Mouse (Mus musculus) forebrain, embryonic 13.5 days (tissue): Measurements from ENCODE around the gene Nsun3. TPM values are rescaled to one million over a fixed set of nuclear protein-coding genes. Genes with fewer than 3 reads are reported as not detected.

Experiments
- ATAC-seq: fragments of 200-750 bp; cut with Nextera tagmentation; 2 replicates; pipeline ENCODE4 v1.8.0; 2017
- H3K27ac ChIP-seq: fragments of 300-500 bp; sonication (generic); 2 replicates; pipeline ENCODE4 v1.5.1; 2015; ENCODE audit warnings: inconsistent platforms, mild to moderate bottlenecking, moderate library complexity
- H3K27me3 ChIP-seq: fragments of 300-500 bp; sonication (generic); 2 replicates; pipeline ENCODE4 v1.6.1; 2015; ENCODE audit warnings: mild to moderate bottlenecking, inconsistent platforms
- H3K36me3 ChIP-seq: fragments of 300-500 bp; sonication (generic); 2 replicates; pipeline ENCODE4 v1.6.1; 2015; ENCODE audit warnings: mild to moderate bottlenecking, inconsistent platforms; ENCODE audit not compliant: poor library complexity, severe bottlenecking
- H3K4me1 ChIP-seq: fragments of 300-500 bp; sonication (generic); 2 replicates; pipeline ENCODE4 v1.6.1; 2015; ENCODE audit warnings: inconsistent platforms
- H3K4me2 ChIP-seq: fragments of 300-500 bp; sonication (generic); 2 replicates; pipeline ENCODE4 v1.6.1; 2015; ENCODE audit warnings: inconsistent platforms, mild to moderate bottlenecking, moderate library complexity
- H3K4me3 ChIP-seq: fragments of 300-500 bp; sonication (generic); 2 replicates; pipeline ENCODE4 v1.5.1; 2015; ENCODE audit warnings: mild to moderate bottlenecking, inconsistent platforms
- H3K9ac ChIP-seq: fragments of 300-500 bp; sonication (generic); 2 replicates; pipeline ENCODE4 v1.6.1; 2015; ENCODE audit warnings: mild to moderate bottlenecking, inconsistent platforms
- H3K9me3 ChIP-seq: fragments of 300-500 bp; sonication (generic); replicated peaks from 2 replicates; pipeline ENCODE4 v1.6.1; 2016; ENCODE audit warnings: inconsistent platforms
- whole genome bisulfite sequencing: fragments of 180-500 bp; shearing (Covaris S2); methylation state at CpG from one replicate; pipeline ENCODE4 v1.1.7; 2015; 5-methylcytosine and 5-hydroxymethylcytosine counted together
- polyA plus RNA-seq: library from polyadenylated mRNA; unstranded; fragments of >200 nt; fragmentation: Nextera tagmentation; extraction: Ambion mirVana; gene quantifications from 2 replicates; pipeline ENCODE4 v1.2.1, GENCODE M21; 2015

The Nsun3 gene
- polyA plus RNA-seq, 1 experiment from 2014 or later: 10.4 TPM

DNA sequence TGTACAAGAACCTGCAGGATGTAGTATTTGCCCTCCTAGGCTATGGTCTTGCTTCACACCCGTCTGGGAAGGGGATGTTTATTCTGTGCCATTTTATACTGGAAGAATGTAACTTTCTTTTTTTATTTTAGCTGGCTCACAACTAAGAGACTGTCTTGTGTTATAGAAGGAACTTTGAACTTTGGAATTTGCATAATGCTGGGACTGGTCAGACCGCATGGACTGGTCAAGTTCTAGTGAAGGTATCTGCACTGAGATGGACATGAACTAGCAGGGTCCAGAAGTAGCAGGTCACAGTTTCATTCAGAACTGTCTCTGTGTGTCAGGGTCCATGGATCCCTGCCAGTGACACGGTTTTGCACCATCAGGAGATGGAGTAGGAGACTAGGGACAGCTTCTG is 13.2 kb upstream of the Nsun3 start:
- H3K4me3 ChIP-seq: no peak overlapping the region
- WGBS: 89% methylated on average over 3 of the region's 3 CpGs
- H3K9ac ChIP-seq: no peak overlapping the region

DNA sequence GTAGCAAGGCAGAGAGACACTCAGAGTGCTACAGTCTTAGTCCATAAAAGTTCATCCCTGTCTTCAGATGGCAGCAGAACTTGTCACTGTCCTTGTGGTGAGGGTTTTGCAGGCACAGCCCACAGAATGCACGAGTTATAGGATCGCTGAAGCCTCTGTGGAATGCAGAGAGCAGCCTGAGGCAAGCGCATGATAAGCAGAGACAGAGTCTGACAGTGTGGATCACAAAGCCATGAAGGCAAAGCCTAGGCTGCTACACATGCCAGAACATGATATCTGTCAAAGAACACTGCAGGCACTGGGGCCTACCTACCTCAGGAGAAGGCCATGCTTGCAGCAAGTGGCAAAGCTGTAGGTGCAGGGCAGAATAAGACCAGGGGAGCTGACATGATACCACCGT is 12.8 kb upstream of the Nsun3 start:
- no peaks in the 10 kb centered on the region for H3K4me1 ChIP-seq
- H3K4me3 ChIP-seq: no peak overlapping the region
- H3K4me2 ChIP-seq: no peak overlapping the region
- H3K9me3 ChIP-seq: no peaks in the 10 kb centered on the region
- no peak for ATAC-seq
- no peak overlapping the region for H3K9ac ChIP-seq
- H3K27ac ChIP-seq: no peak overlapping the region
- no peaks in the 10 kb centered on the region for H3K27me3 ChIP-seq
- 94% methylated on average over 4 of the region's 4 CpGs for WGBS
- peaks cover 24% of the 10 kb centered on the region for H3K36me3 ChIP-seq

More for the DNA sequence above, 13.2 kb upstream of the Nsun3 start:
- Histone ChIP-seq H3K36me3 (peaks cover 28% of the 10 kb centered on the region), H3K27me3 (no peaks in the 10 kb centered on the region), H3K9me3 (no peaks in the 10 kb centered on the region), H3K4me1 (no peaks in the 10 kb centered on the region), H3K4me2 (no peak overlapping the region), H3K27ac (no peak overlapping the region)
- ATAC-seq: no peak

DNA sequence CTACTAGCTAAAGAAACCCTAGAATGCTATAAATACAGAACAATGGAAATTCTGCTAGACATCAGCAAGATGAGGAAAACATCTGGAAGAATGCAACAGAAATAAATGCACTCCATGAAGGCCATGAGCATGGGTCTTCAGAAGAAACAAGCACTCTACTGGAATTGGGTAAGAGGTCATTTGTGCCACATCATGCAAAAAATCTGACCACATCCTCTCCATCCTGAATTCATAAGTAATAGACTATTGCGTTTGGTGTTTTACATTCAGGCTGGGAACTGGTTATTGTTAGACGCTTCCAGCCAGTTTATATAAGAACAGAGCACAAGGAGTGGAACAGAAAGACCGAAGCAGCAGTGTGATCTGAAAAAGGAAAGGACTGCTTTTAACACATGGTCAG is 12.2 kb upstream of the Nsun3 start:
- 89% methylated on average over 3 of the region's 3 CpGs for whole genome bisulfite sequencing
- H3K9ac ChIP-seq: no peak overlapping the region
- no peak overlapping the region for H3K4me3 ChIP-seq
- H3K27ac ChIP-seq: no peak overlapping the region
- no peak overlapping the region for H3K4me2 ChIP-seq
- peaks cover 19% of the 10 kb centered on the region for H3K36me3 ChIP-seq
- H3K9me3 ChIP-seq: no peaks in the 10 kb centered on the region
- no peaks in the 10 kb centered on the region for H3K4me1 ChIP-seq
- no peaks in the 10 kb centered on the region for H3K27me3 ChIP-seq
- no peak for ATAC-seq

DNA sequence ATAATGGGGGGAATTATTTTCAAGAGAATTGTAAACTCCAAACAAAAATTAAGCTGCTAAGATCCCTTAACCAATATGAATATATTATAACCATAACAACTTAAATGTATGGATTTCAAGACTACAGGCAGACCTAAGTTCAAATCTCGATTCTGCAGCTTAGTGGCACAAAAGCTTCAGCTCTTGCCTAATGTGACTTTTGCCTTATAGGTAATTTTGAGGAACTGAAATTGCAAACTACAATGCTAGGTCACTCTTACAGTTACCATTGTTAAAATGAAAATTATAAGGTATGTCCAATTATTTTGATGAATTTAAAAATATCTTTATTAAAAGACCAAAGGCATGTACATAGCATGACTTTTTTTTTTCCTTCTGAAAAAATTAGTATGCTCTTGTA is 10.0 kb upstream of the Nsun3 start:
- Histone ChIP-seq H3K9ac (no peak overlapping the region), H3K4me3 (no peak overlapping the region), H3K36me3 (peaks cover 12% of the 10 kb centered on the region), H3K27ac (no peak overlapping the region), H3K27me3 (no peaks in the 10 kb centered on the region), H3K4me2 (no peak overlapping the region), H3K9me3 (no peaks in the 10 kb centered on the region), H3K4me1 (no peaks in the 10 kb centered on the region)
- 89% methylated on average over 1 of the region's 1 CpGs for WGBS
- ATAC-seq: no peak

DNA sequence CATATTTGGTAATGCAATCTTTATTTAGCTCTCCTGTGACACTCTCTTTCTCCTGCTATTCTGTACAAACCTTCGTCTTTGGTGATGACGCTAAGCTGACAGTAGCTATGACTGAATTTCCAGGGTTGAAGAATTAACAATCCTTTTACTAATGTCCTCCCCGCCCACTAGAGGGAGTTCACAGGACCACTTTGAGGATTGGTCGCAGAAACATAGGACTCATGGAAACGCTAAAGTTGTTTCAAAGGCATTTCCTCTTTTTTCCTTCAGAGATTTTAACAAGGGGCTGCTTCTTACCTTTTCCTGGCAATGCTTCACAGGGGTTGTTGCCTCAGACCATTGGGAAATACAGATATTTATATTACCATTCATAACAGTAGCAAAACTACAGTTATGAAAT is 4.4 kb downstream of the Nsun3 start:
- H3K4me1 ChIP-seq: peaks cover 26% of the 10 kb centered on the region
- H3K4me3 ChIP-seq: no peak overlapping the region
- no peak for ATAC-seq
- WGBS: 66% methylated on average over 5 of the region's 5 CpGs
- no peak overlapping the region for H3K4me2 ChIP-seq
- H3K27ac ChIP-seq: no peak overlapping the region
- no peaks in the 10 kb centered on the region for H3K9me3 ChIP-seq
- no peak overlapping the region for H3K9ac ChIP-seq
- no peaks in the 10 kb centered on the region for H3K36me3 ChIP-seq
- H3K27me3 ChIP-seq: no peaks in the 10 kb centered on the region

DNA sequence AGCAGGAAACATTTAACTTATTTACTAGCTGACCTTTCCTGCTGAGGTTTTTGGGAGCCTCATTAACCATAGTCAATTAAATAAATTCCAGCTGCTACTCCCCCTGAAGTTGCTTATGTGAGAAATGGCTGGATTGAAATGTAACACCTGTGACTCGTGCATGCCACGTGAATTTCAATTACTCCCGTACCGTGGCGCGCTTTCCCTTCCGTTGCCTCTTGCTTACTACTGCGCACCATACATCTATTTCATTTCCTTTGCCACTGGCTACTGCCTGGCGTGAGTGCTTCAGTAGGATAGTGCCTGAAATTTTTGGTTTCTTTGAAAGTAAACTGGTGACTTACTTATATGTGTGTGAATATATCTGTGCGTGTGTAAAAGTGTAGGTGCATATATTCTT is 8.3 kb downstream of the Nsun3 start:
- 75% methylated on average over 10 of the region's 10 CpGs for WGBS
- no peak for ATAC-seq
- no peaks in the 10 kb centered on the region for H3K4me1 ChIP-seq
- no peak overlapping the region for H3K9ac ChIP-seq
- H3K9me3 ChIP-seq: no peaks in the 10 kb centered on the region
- H3K4me3 ChIP-seq: no peak overlapping the region
- H3K27me3 ChIP-seq: no peaks in the 10 kb centered on the region
- no peak overlapping the region for H3K4me2 ChIP-seq
- 0 out of 2 replicates have a peak, but pooled peaks cover 7% of the 10 kb centered on the region for H3K36me3 ChIP-seq
- no peak overlapping the region for H3K27ac ChIP-seq

DNA sequence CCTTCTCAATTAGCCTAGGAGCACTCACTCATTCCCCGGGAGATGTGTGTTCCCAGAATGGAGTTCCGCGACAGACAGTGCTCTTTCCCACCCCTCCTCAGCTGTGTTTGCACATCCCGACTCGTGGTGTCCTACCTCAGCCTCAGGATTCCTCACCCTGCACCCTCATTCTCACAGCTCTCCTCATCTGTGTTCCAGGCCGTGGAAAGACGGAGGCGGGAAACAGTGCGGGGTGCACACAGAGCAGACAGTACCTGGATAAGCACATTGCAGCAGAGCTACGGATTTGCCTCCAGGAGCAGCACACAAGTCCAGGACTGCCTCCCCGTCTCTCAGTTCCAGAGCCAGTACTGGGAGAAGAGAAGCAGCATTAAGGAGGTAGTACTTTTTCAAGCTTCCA is 10.6 kb downstream of the Nsun3 start:
- H3K36me3 ChIP-seq: 0 out of 2 replicates have a peak, but pooled peaks cover 7% of the 10 kb centered on the region
- no peak for ATAC-seq
- no peaks in the 10 kb centered on the region for H3K4me1 ChIP-seq
- no peaks in the 10 kb centered on the region for H3K9me3 ChIP-seq
- H3K27ac ChIP-seq: no peak overlapping the region
- H3K9ac ChIP-seq: no peak overlapping the region
- no peaks in the 10 kb centered on the region for H3K27me3 ChIP-seq
- WGBS: 86% methylated on average over 11 of the region's 11 CpGs
- no peak overlapping the region for H3K4me2 ChIP-seq
- no peak overlapping the region for H3K4me3 ChIP-seq

DNA sequence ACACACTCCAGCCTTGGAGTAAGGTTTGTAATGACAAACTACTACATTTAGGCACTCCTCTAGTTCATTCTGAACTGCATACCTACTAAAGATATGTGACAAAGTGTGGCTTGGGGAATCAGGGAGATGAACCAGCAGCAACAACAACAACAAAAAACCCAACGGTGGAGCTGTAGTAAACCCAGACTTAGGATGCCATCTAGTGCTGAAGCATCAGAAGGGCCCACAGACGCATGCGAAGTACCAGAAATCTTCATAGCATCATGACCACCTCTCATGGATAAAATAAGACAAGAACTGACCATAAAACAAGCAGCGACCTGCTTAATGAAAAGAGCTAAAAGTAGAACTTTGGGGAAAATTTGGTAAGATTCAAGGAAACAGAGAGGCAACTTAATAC is 13.2 kb downstream of the Nsun3 start:
- Histone ChIP-seq H3K36me3 (peaks cover 10% of the 10 kb centered on the region; the same call in 1 of the 2 replicates), H3K4me3 (no peak overlapping the region), H3K4me2 (no peak overlapping the region), H3K27ac (no peak overlapping the region), H3K9ac (no peak overlapping the region), H3K27me3 (no peaks in the 10 kb centered on the region), H3K9me3 (no peaks in the 10 kb centered on the region), H3K4me1 (no peaks in the 10 kb centered on the region)
- ATAC-seq: no peak
- 79% methylated on average over 4 of the region's 4 CpGs for WGBS

DNA sequence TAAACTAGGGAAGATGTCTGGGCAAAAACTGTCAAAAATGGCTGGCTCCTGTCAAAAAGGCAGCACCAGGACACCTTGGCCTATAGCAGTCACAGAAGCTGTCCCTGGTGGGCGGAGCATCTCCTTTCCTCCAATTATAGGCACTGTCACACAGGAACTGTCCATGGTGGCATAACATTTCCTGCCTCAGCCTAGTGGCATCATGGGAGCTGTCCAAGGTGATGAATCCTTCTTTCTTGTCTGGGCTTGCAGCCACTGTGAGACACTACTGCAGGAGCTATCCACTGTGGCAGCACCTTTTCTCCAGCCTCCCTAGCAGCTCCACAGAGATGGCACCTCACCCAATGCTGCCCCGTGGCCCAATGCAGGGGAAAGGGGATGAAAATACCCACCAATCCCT is 28.3 kb downstream of the Nsun3 start:
- H3K4me3 ChIP-seq: no peak overlapping the region
- WGBS: 97% methylated on average over 2 of the region's 2 CpGs
- no peak for ATAC-seq

DNA sequence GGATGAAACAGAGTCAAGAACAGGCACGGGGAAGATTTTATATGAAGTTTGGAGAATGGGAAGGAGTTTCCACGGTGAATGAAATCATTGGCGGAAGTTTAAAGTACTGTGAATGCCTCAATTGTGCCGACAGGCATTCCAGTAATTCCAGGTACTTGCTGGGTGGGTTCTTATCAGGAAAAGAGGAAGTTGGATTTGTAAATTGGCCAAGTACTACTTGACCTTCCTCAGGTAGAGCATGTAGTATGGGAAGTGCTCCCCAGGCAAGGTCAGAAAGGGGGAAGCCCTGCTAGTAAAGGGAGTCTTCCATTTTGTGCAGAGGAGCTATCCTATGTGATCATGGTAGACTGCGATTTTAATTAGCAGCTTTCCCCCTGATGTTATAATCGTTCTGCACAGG is 31.3 kb downstream of the Nsun3 start:
- H3K9ac ChIP-seq: no peak overlapping the region
- 91% methylated on average over 6 of the region's 6 CpGs for WGBS
- no peaks in the 10 kb centered on the region for H3K4me1 ChIP-seq
- H3K4me3 ChIP-seq: no peak overlapping the region
- H3K36me3 ChIP-seq: 0 out of 2 replicates have a peak, but pooled peaks cover 4% of the 10 kb centered on the region
- H3K9me3 ChIP-seq: no peaks in the 10 kb centered on the region
- no peaks in the 10 kb centered on the region for H3K27me3 ChIP-seq
- ATAC-seq: no peak
- no peak overlapping the region for H3K4me2 ChIP-seq
- H3K27ac ChIP-seq: no peak overlapping the region

More for the DNA sequence above, 28.3 kb downstream of the Nsun3 start:
- Histone ChIP-seq H3K4me1 (no peaks in the 10 kb centered on the region), H3K27ac (no peak overlapping the region), H3K9me3 (no peaks in the 10 kb centered on the region), H3K27me3 (no peaks in the 10 kb centered on the region), H3K36me3 (0 out of 2 replicates have a peak, but pooled peaks cover 4% of the 10 kb centered on the region), H3K4me2 (no peak overlapping the region), H3K9ac (no peak overlapping the region)

DNA sequence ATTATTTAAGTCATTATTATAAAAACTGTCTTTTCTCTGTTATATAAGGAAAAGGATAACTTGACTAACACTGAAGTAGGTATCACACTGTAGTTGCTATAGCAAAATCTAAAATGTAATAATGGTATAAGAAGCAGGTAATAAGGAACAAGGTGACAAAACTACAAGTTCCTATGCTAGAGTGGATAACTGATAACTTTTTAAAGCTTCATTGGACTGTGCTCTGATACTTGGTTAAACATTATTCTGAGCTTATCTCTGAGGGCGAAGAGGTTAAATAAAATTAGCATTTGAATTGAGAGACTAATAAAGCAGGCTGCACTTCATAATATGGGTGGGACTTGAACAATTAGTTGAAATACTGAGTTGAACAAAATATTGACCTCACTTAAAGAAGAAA is 33.0 kb downstream of the Nsun3 start:
- Histone ChIP-seq H3K36me3 (no peaks in the 10 kb centered on the region), H3K27me3 (no peaks in the 10 kb centered on the region), H3K9me3 (no peaks in the 10 kb centered on the region), H3K4me2 (no peak overlapping the region), H3K27ac (no peak overlapping the region), H3K4me3 (no peak overlapping the region), H3K9ac (no peak overlapping the region), H3K4me1 (no peaks in the 10 kb centered on the region)
- WGBS: 91% methylated on average over 1 of the region's 1 CpGs
- ATAC-seq: no peak

DNA sequence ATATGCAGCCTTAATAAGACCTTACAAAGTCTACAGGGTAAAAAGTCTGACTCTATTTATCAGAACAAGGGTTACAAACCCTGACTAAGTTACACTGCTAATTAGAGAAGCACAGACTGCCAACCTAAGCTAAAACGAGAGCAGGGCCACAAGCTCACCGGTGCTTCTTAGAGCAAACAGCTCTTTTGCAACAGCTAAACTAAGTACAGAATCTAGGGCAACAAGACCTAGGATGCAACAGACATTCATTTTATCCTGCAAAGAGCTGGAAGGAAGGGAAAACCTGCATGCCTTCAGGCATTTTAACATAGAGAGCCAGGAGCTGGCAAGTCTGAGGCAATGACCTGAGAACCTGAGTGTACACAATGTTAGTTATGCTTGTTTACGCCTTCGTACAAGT is 33.5 kb downstream of the Nsun3 start:
- no peaks in the 10 kb centered on the region for H3K4me1 ChIP-seq
- no peak overlapping the region for H3K4me2 ChIP-seq
- no peaks in the 10 kb centered on the region for H3K27me3 ChIP-seq
- no peak for ATAC-seq
- no peaks in the 10 kb centered on the region for H3K9me3 ChIP-seq
- no peak overlapping the region for H3K9ac ChIP-seq
- WGBS: 80% methylated on average over 4 of the region's 4 CpGs
- no peak overlapping the region for H3K27ac ChIP-seq
- H3K36me3 ChIP-seq: no peaks in the 10 kb centered on the region
- H3K4me3 ChIP-seq: no peak overlapping the region

DNA sequence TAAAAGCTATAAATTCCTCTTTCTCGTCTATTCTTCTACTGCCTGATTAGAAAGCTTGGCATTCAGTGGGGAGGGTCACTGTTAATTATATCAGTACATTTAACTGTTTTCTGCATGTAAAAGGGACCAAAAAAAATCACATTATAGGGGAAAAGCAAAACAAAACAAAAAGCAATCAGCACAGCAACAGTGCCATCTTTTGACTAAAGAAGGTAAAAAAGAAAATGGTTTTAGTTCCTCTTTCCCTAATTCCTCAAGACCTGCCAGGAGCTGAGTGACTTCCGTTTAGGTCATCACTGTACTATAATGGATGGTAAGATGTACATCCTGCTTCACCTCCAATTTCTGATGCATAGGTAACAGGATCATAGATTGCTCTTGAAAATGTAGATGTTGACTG is 40.7 kb downstream of the Nsun3 start:
- no peak overlapping the region for H3K4me2 ChIP-seq
- no peaks in the 10 kb centered on the region for H3K4me1 ChIP-seq
- H3K4me3 ChIP-seq: no peak overlapping the region
- H3K36me3 ChIP-seq: no peaks in the 10 kb centered on the region
- ATAC-seq: peak; percentile 19; the same call in 1 of the 2 replicates
- H3K27me3 ChIP-seq: no peaks in the 10 kb centered on the region
- H3K9ac ChIP-seq: no peak overlapping the region
- H3K27ac ChIP-seq: no peak overlapping the region
- H3K9me3 ChIP-seq: no peaks in the 10 kb centered on the region
- WGBS: 67% methylated on average over 2 of the region's 2 CpGs
